ENCODE assay signal across 21 mouse cellular contexts in genomic region chr9:32456707-32457106, GRCm38 (mm10).
DNase-seq lines count a peak whose midpoint lies in the region; ATAC-seq and TF ChIP-seq lines count a peak whose summit lies in the region.
"Had no signal": no experiment of that assay in that cellular context is flagged by ENCODE, and none has a peak within 500 bp of the region (broad histone marks: within the 10 kb centered on the region; RNA-seq: fewer than 3 reads in every experiment).

No protein-coding gene starts in this region.

- in situ Hi-C loops in CH12.LX (cut with MboI; ENCODE audit: low pct_ligation_motif_present, low pct_unique_long_range_greater_than_20kb, low sequenced_read_pairs) = no loop called here

- no peak overlapping the region for H3K27ac ChIP-seq in intestine, postnatal 0 days (ENCODE audit: low read depth, low read length)
- no peak overlapping the region for H3K27ac ChIP-seq in intestine, embryonic 15.5 days
- H3K27ac ChIP-seq in lung, embryonic 14.5 days (ENCODE audit: low read depth) = no peak overlapping the region
- H3K27ac ChIP-seq in CH12.LX (ENCODE audit: insufficient read depth, low read depth) = no peak overlapping the region
- H3K27ac ChIP-seq: forebrain, embryonic 12.5 days; hindbrain, embryonic 15.5 days; liver, embryonic 15.5 days; midbrain, embryonic 13.5 days had no signal

- H3K4me3 ChIP-seq in intestine, postnatal 0 days (ENCODE audit: low read depth, low read length) = no peak overlapping the region
- no peak overlapping the region for H3K4me3 ChIP-seq in intestine, embryonic 15.5 days (replicated peaks)
- H3K4me3 ChIP-seq in lung, embryonic 14.5 days (ENCODE audit: low read depth, low read length) = no peak overlapping the region
- H3K4me3 ChIP-seq in CH12.LX (replicated peaks in 1 of 3; ENCODE audit: low read depth in 2 of 3, low read length in 2 of 3, poor library complexity in 1 of 3) = no peak overlapping the region
- H3K4me3 ChIP-seq: forebrain, embryonic 12.5 days; heart, embryonic 12.5 days; hindbrain, embryonic 15.5 days; liver, embryonic 15.5 days; midbrain, embryonic 13.5 days; myocyte had no signal

- H3K9me3 ChIP-seq in intestine, postnatal 0 days (ENCODE audit: control insufficient read depth) = no peaks in the 10 kb centered on the region
- H3K9me3 ChIP-seq in intestine, embryonic 15.5 days = no peaks in the 10 kb centered on the region
- H3K9me3 ChIP-seq in lung, embryonic 14.5 days (ENCODE audit: low read depth, low read length) = no peaks in the 10 kb centered on the region
- H3K9me3 ChIP-seq in CH12.LX (replicated peaks; ENCODE audit: low read length) = no peaks in the 10 kb centered on the region
- H3K9me3 ChIP-seq: forebrain, embryonic 12.5 days; heart, embryonic 12.5 days; hindbrain, embryonic 15.5 days; liver, embryonic 15.5 days; midbrain, embryonic 13.5 days had no signal

- no peaks in the 10 kb centered on the region for H3K27me3 ChIP-seq in intestine, postnatal 0 days (replicated peaks; ENCODE audit: control insufficient read depth, insufficient read depth, low read length)
- 0 out of 2 replicates have a peak, but pooled peaks cover 2% of the 10 kb centered on the region for H3K27me3 ChIP-seq in intestine, embryonic 15.5 days (replicated peaks)
- H3K27me3 ChIP-seq in lung, embryonic 14.5 days (ENCODE audit: insufficient read depth, low read length) = no peaks in the 10 kb centered on the region
- H3K27me3 ChIP-seq in CH12.LX (replicated peaks) = no peaks in the 10 kb centered on the region
- H3K27me3 ChIP-seq: heart, embryonic 12.5 days; hindbrain, embryonic 15.5 days; liver, embryonic 15.5 days; midbrain, embryonic 13.5 days had no signal

- no peak for TF ChIP-seq POLR2A in CH12.LX (IDR thresholded peaks at IDR 0.05; ENCODE audit: low read depth, low read length)

- dilution Hi-C loops in CH12.LX (cut with MboI; ENCODE audit: extremely low pct_ligation_motif_present, extremely low pct_unique_long_range_greater_than_20kb, low sequenced_read_pairs) = no loop called here

- H3K9ac ChIP-seq in intestine, postnatal 0 days (ENCODE audit: low read depth, low read length) = no peak overlapping the region
- no peak overlapping the region for H3K9ac ChIP-seq in intestine, embryonic 15.5 days
- no peak overlapping the region for H3K9ac ChIP-seq in lung, embryonic 14.5 days
- no peak overlapping the region for H3K9ac ChIP-seq in CH12.LX (ENCODE audit: insufficient read depth, low read depth)
- H3K9ac ChIP-seq: forebrain, embryonic 12.5 days; heart, embryonic 12.5 days; hindbrain, embryonic 15.5 days; liver, embryonic 15.5 days; midbrain, embryonic 13.5 days had no signal

- no peak for ATAC-seq in intestine, postnatal 0 days
- ATAC-seq in intestine, embryonic 15.5 days = no peak
- ATAC-seq in lung, embryonic 14.5 days (ENCODE audit: insufficient read depth) = no peak
- ATAC-seq: midbrain, embryonic 13.5 days had no signal

- no peak overlapping the region for H3K4me2 ChIP-seq in intestine, postnatal 0 days (replicated peaks; ENCODE audit: low read depth)
- H3K4me2 ChIP-seq in intestine, embryonic 15.5 days (replicated peaks) = no peak overlapping the region
- no peak overlapping the region for H3K4me2 ChIP-seq in lung, embryonic 14.5 days
- H3K4me2 ChIP-seq in CH12.LX (ENCODE audit: insufficient read depth, low read depth, poor library complexity, severe bottlenecking) = no peak overlapping the region
- H3K4me2 ChIP-seq: forebrain, embryonic 12.5 days; heart, embryonic 12.5 days; hindbrain, embryonic 15.5 days; liver, embryonic 15.5 days; midbrain, embryonic 13.5 days had no signal

- no peaks in the 10 kb centered on the region for H3K4me1 ChIP-seq in intestine, postnatal 0 days (replicated peaks; ENCODE audit: control insufficient read depth, insufficient read depth, low read length)
- no peaks in the 10 kb centered on the region; the same call in 1 of the 2 replicates for H3K4me1 ChIP-seq in intestine, embryonic 15.5 days (replicated peaks)
- no peaks in the 10 kb centered on the region for H3K4me1 ChIP-seq in lung, embryonic 14.5 days (ENCODE audit: insufficient read depth)
- peaks cover 0 to 6% of the 10 kb centered on the region in 2 experiments; a peak in 2 of 4 replicates for H3K4me1 ChIP-seq in CH12.LX (ENCODE audit: control insufficient read depth in 1 of 2, insufficient read depth in 2 of 2)
- H3K4me1 ChIP-seq: forebrain, embryonic 12.5 days; hindbrain, embryonic 15.5 days; liver, embryonic 15.5 days had no signal

- no peak for DNase-seq in lung, embryonic 14.5 days
- DNase-seq in lung, postnatal 36 days = no peak
- DNase-seq in CH12.LX (ENCODE audit: extremely low read depth) = peak; percentile 33
- peak; percentile 44 for DNase-seq in naive thymus-derived CD4-positive, alpha-beta T cell, adult 2 months (ENCODE audit: low read depth)
- no peak for DNase-seq in frontal cortex, adult 2 months (ENCODE audit: extremely low spot score in 1 of 2, low spot score in 1 of 2)
- no peak for DNase-seq in adrenal gland, postnatal 25 days
- DNase-seq: adrenal gland, adult 8-10 months; cerebellum, adult 11 months; cerebellum, postnatal 25 days; heart, postnatal 36 days; kidney, adult 8-10 months; kidney, postnatal 4 days; retina, postnatal 1 day had no signal

- H3K79me2 ChIP-seq in CH12.LX (replicated peaks; ENCODE audit: control insufficient read depth, extremely low read depth, insufficient read depth, poor library complexity, severe bottlenecking) = no peaks in the 10 kb centered on the region; the same call in 1 of the 2 replicates

- no peak for TF ChIP-seq EP300 in CH12.LX (IDR thresholded peaks at IDR 0.05; ENCODE audit: low read length)

- peak; percentile 29; the same call in 1 of the 2 replicates for TF ChIP-seq CTCF in intestine, postnatal 0 days (IDR thresholded peaks at IDR 0.05; ENCODE audit: low read depth)
- 0 out of 2 replicates have a peak, but pooled peaks have one; percentile 15 for TF ChIP-seq CTCF in lung, embryonic 14.5 days (IDR thresholded peaks at IDR 0.05; ENCODE audit: low read depth)
- TF ChIP-seq CTCF in CH12.LX (conservative IDR thresholded peaks at IDR 0.05 in 1 of 2, IDR thresholded peaks at IDR 0.05 in 1 of 2; ENCODE audit: low read depth in 2 of 2, low read length in 2 of 2) = peak in 1 of 2 experiments; percentile 74; a peak in 3 of 4 replicates

- TF ChIP-seq RAD21 in CH12.LX (IDR thresholded peaks at IDR 0.05; ENCODE audit: low read depth, low read length) = peak; percentile 82

- WGBS in intestine, postnatal 0 days = 81% methylated on average over 3 of the region's 3 CpGs
- WGBS in intestine, embryonic 15.5 days = 85% methylated on average over 3 of the region's 3 CpGs
- WGBS in lung, embryonic 14.5 days = 77% methylated on average over 3 of the region's 3 CpGs

- no peaks in the 10 kb centered on the region; the same call in 1 of the 2 replicates for H3K36me3 ChIP-seq in intestine, postnatal 0 days (ENCODE audit: control insufficient read depth, insufficient read depth)
- no peaks in the 10 kb centered on the region for H3K36me3 ChIP-seq in intestine, embryonic 15.5 days
- 0 out of 2 replicates have a peak, but pooled peaks cover 8% of the 10 kb centered on the region for H3K36me3 ChIP-seq in lung, embryonic 14.5 days (ENCODE audit: insufficient read depth)
- H3K36me3 ChIP-seq in CH12.LX (replicated peaks in 1 of 2; ENCODE audit: control insufficient read depth in 1 of 2, insufficient read depth in 1 of 2, low read length in 1 of 2) = peaks cover 60 to 94% of the 10 kb centered on the region in 2 experiments
- H3K36me3 ChIP-seq: forebrain, embryonic 12.5 days; hindbrain, embryonic 15.5 days; liver, embryonic 15.5 days; midbrain, embryonic 13.5 days had no signal

TF ChIP-seq in CH12.LX, 34 proteins besides CTCF, POLR2A, EP300 and RAD21:
- TF ChIP-seq SMC3 (IDR thresholded peaks at IDR 0.05; ENCODE audit: low read depth, low read length) (peak; percentile 85), E2F4 (IDR thresholded peaks at IDR 0.05; ENCODE audit: insufficient replicate concordance, low read depth, low read length) (no peak), ELF1 (IDR thresholded peaks at IDR 0.05; ENCODE audit: low read depth, low read length) (no peak)

Comparison
In these comparisons a context has a peak if more than half of its experiments do, and no peak if none do; other contexts are left out.
1. DNase-seq: peak in CH12.LX (single experiment) and naive thymus-derived CD4-positive, alpha-beta T cell, adult 2 months (single experiment); none in lung, embryonic 14.5 days (single experiment), lung, postnatal 36 days (single experiment), frontal cortex, adult 2 months (0 of 2) and adrenal gland, postnatal 25 days (single experiment).